Mouse (Mus musculus): Measurements from ENCODE around the gene Lta.

- TF ChIP-seq CTCF (IDR thresholded peaks at IDR 0.05; ENCODE audit: low read depth, low read length) = no peak
- TF ChIP-seq TAL1 (conservative IDR thresholded peaks at IDR 0.05; ENCODE audit: low read depth, low read length) = no peak
- no peak for TF ChIP-seq GATA1 (IDR thresholded peaks at IDR 0.05; ENCODE audit: borderline replicate concordance, low read length)
- TF ChIP-seq POLR2AphosphoS5 (IDR thresholded peaks at IDR 0.05; ENCODE audit: insufficient replicate concordance, low read depth, low read length) = no peak
Observed at GRCm38 (mm10) chr17:35232659-35233058, 27.5 kb upstream of the Lta start.
